Mouse (Mus musculus): ENCODE measurements around the gene Scaf8. TPM values are rescaled to one million over a fixed set of nuclear protein-coding genes. Genes with fewer than 3 reads are reported as not detected.
A peak's percentile ranks its signal among the peaks of the same experiment; 100 is the strongest.

Scaf8 gene
- polyA plus RNA-seq, 1 experiment = 52.7 TPM

DNA sequence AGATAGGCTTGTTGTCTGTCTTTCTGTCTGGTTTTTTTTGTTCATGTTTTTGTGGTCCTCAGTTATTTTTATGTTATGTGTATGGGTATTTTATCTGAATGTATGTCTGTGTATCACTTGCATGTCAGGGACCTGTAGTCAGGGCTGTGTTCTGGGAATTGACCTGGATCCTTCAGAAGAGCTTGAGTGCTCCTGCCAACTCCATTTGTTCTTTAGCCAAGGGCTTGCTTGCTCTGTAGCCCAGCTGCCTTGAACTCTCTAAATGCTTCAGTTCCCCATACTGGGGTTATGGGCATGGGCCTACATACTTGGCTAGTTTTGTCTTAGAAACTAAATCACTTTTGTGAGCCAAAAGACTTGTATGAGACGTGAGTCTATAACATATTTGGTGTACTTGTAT lies 13.9 kb downstream of the Scaf8 start:
- no peaks in the 10 kb centered on the region for H3K27me3 ChIP-seq (ENCODE audit: control insufficient read depth, insufficient read depth, low read length)
- no peak for TF ChIP-seq POLR2A (IDR thresholded peaks at IDR 0.05; ENCODE audit: control insufficient read depth, extremely low read depth, insufficient read depth, low read length, poor library complexity)
- no peak for TF ChIP-seq CTCF (IDR thresholded peaks at IDR 0.05; ENCODE audit: borderline replicate concordance, control insufficient read depth, extremely low read depth, insufficient read depth, low read length, poor library complexity)
- WGBS = 89% methylated on average over 1 of the region's 1 CpGs
- no peaks in the 10 kb centered on the region for H3K4me1 ChIP-seq (replicated peaks; ENCODE audit: control insufficient read depth, insufficient read depth, low read length)
- no peak overlapping the region for H3K4me3 ChIP-seq (ENCODE audit: control insufficient read depth, insufficient read depth, low read length)
- H3K36me3 ChIP-seq (ENCODE audit: control insufficient read depth, insufficient read depth, low read length) = peaks cover 7% of the 10 kb centered on the region
- DNase-seq = no peak
- H3K27ac ChIP-seq (ENCODE audit: control insufficient read depth, insufficient read depth, low read length) = no peak overlapping the region

GRCm38 (mm10) chr17:3129791-3130190 lies 15.0 kb downstream of the Scaf8 start:
- TF ChIP-seq CTCF (IDR thresholded peaks at IDR 0.05; ENCODE audit: borderline replicate concordance, control insufficient read depth, extremely low read depth, insufficient read depth, low read length, poor library complexity) = no peak
- no peak for TF ChIP-seq POLR2A (IDR thresholded peaks at IDR 0.05; ENCODE audit: control insufficient read depth, extremely low read depth, insufficient read depth, low read length, poor library complexity)
- Histone ChIP-seq H3K36me3 (ENCODE audit: control insufficient read depth, insufficient read depth, low read length) (peaks cover 7% of the 10 kb centered on the region), H3K4me1 (replicated peaks; ENCODE audit: control insufficient read depth, insufficient read depth, low read length) (no peaks in the 10 kb centered on the region), H3K27me3 (ENCODE audit: control insufficient read depth, insufficient read depth, low read length) (no peaks in the 10 kb centered on the region), H3K4me3 (ENCODE audit: control insufficient read depth, insufficient read depth, low read length) (no peak overlapping the region), H3K27ac (ENCODE audit: control insufficient read depth, insufficient read depth, low read length) (no peak overlapping the region)
- WGBS = 90% methylated on average over 3 of the region's 3 CpGs
- DNase-seq = no peak

DNA sequence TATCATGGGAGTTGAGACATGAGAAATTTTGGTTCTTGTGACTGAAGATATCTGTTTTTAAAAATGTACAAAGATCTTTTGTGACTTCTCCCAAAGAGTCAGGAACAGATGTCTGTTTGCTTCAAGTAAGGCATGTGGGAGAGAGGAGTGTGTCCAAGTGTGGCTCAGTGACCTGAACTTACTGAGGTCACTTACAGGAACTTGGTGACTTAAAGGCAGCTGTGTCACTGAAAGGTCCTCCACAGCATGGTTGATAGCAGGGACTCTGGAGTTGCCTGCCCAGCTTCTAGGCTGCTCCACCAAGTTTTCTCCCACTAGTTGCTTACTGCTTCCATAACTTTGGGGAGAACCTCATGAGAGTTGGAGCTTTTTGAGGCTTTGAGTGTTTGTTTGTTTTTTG lies 20.6 kb downstream of the Scaf8 start:
- DNase-seq = no peak
- H3K4me1 ChIP-seq (replicated peaks; ENCODE audit: control insufficient read depth, insufficient read depth, low read length) = no peaks in the 10 kb centered on the region
- no peak for TF ChIP-seq POLR2A (IDR thresholded peaks at IDR 0.05; ENCODE audit: control insufficient read depth, extremely low read depth, insufficient read depth, low read length, poor library complexity)
- TF ChIP-seq CTCF (IDR thresholded peaks at IDR 0.05; ENCODE audit: borderline replicate concordance, control insufficient read depth, extremely low read depth, insufficient read depth, low read length, poor library complexity) = no peak
- no peak overlapping the region for H3K4me3 ChIP-seq (ENCODE audit: control insufficient read depth, insufficient read depth, low read length)
- peaks cover 3% of the 10 kb centered on the region for H3K36me3 ChIP-seq (ENCODE audit: control insufficient read depth, insufficient read depth, low read length)
- H3K27ac ChIP-seq (ENCODE audit: control insufficient read depth, insufficient read depth, low read length) = peak overlapping the region; percentile 4; the same call in 1 of the 2 replicates
- no peaks in the 10 kb centered on the region for H3K27me3 ChIP-seq (ENCODE audit: control insufficient read depth, insufficient read depth, low read length)

- no peak for DNase-seq
- H3K27ac ChIP-seq (ENCODE audit: control insufficient read depth, insufficient read depth, low read length) = no peak overlapping the region
- TF ChIP-seq POLR2A (IDR thresholded peaks at IDR 0.05; ENCODE audit: control insufficient read depth, extremely low read depth, insufficient read depth, low read length, poor library complexity) (no peak), CTCF (IDR thresholded peaks at IDR 0.05; ENCODE audit: borderline replicate concordance, control insufficient read depth, extremely low read depth, insufficient read depth, low read length, poor library complexity) (no peak)
- no peaks in the 10 kb centered on the region for H3K27me3 ChIP-seq (ENCODE audit: control insufficient read depth, insufficient read depth, low read length)
- no peaks in the 10 kb centered on the region for H3K4me1 ChIP-seq (replicated peaks; ENCODE audit: control insufficient read depth, insufficient read depth, low read length)
- H3K4me3 ChIP-seq (ENCODE audit: control insufficient read depth, insufficient read depth, low read length) = no peak overlapping the region
- WGBS = 83% methylated on average over 7 of the region's 7 CpGs
- no peaks in the 10 kb centered on the region for H3K36me3 ChIP-seq (ENCODE audit: control insufficient read depth, insufficient read depth, low read length)
Observed at GRCm38 (mm10) chr17:3136127-3136526, 21.4 kb downstream of the Scaf8 start.

DNA sequence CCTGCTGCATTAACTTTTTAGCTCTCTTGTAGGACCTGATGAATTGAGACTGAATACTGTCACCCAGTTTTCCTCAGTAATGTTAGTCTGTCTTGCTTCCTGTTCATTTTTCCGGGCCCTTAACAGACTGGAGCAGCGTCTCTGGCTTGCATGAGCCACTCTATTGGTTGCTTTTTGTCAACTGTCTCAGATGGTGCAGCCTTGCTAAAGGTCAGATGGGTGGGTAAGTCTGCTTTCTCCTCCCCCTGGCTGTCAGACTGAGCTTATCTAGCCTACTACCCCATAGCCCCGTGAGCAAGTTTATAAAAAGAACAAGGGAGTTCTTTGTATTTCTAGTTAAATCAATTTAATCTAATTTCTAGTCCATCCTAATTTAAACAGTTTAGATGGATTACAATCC lies 23.6 kb downstream of the Scaf8 start:
- Histone ChIP-seq H3K4me3 (ENCODE audit: control insufficient read depth, insufficient read depth, low read length) (no peak overlapping the region), H3K27ac (ENCODE audit: control insufficient read depth, insufficient read depth, low read length) (no peak overlapping the region), H3K36me3 (ENCODE audit: control insufficient read depth, insufficient read depth, low read length) (no peaks in the 10 kb centered on the region), H3K4me1 (replicated peaks; ENCODE audit: control insufficient read depth, insufficient read depth, low read length) (no peaks in the 10 kb centered on the region), H3K27me3 (ENCODE audit: control insufficient read depth, insufficient read depth, low read length) (no peaks in the 10 kb centered on the region)
- TF ChIP-seq POLR2A (IDR thresholded peaks at IDR 0.05; ENCODE audit: control insufficient read depth, extremely low read depth, insufficient read depth, low read length, poor library complexity) (no peak), CTCF (IDR thresholded peaks at IDR 0.05; ENCODE audit: borderline replicate concordance, control insufficient read depth, extremely low read depth, insufficient read depth, low read length, poor library complexity) (no peak)
- WGBS = 86% methylated on average over 3 of the region's 3 CpGs
- no peak for DNase-seq

DNA sequence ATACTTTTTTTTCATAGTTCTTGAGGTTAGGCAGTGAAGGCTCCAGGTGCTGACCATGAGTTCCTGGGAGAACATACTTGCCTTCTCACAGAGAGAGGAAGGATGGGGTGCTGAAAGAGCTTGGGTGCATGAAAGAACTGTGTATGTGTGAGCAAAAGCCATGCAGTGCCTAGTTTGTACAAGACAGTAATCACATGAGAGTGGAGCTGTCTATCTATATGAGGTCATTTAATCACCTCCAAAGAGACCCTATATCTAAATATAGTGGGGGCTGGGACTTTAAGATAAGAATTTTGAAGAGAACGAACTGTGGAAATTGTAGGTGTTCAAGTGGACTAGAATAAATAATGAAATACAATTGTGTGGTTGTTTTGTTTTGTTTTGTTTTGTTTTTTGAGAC lies 25.3 kb downstream of the Scaf8 start:
- 98% methylated on average over 1 of the region's 1 CpGs for WGBS
- H3K4me3 ChIP-seq (ENCODE audit: control insufficient read depth, insufficient read depth, low read length) = no peak overlapping the region
- TF ChIP-seq CTCF (IDR thresholded peaks at IDR 0.05; ENCODE audit: borderline replicate concordance, control insufficient read depth, extremely low read depth, insufficient read depth, low read length, poor library complexity) = no peak
- TF ChIP-seq POLR2A (IDR thresholded peaks at IDR 0.05; ENCODE audit: control insufficient read depth, extremely low read depth, insufficient read depth, low read length, poor library complexity) = no peak
- DNase-seq = no peak
- H3K27me3 ChIP-seq (ENCODE audit: control insufficient read depth, insufficient read depth, low read length) = no peaks in the 10 kb centered on the region
- no peaks in the 10 kb centered on the region for H3K4me1 ChIP-seq (replicated peaks; ENCODE audit: control insufficient read depth, insufficient read depth, low read length)
- H3K36me3 ChIP-seq (ENCODE audit: control insufficient read depth, insufficient read depth, low read length) = no peaks in the 10 kb centered on the region
- H3K27ac ChIP-seq (ENCODE audit: control insufficient read depth, insufficient read depth, low read length) = no peak overlapping the region

DNA sequence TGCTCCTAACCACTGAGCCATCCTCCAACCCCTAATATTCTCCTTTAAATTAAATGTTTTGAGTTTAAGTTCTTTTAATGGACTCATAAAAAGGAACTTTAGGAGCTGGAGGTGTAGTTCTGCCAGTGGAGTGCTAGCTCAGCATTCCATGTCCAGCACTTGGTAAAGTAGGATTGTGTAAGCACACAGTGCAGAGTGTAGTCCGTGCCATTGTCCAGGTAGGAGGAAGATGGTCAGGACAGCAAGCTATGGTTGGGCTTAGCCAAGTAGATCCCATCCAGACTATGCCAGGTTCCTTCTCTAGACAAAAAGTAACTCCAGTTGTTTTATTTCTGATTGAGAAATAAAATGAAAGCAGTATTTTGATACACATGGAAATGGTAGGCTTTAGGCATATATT lies 34.1 kb downstream of the Scaf8 start:
- no peak overlapping the region for H3K4me3 ChIP-seq (ENCODE audit: control insufficient read depth, insufficient read depth, low read length)
- TF ChIP-seq POLR2A (IDR thresholded peaks at IDR 0.05; ENCODE audit: control insufficient read depth, extremely low read depth, insufficient read depth, low read length, poor library complexity) (no peak), CTCF (IDR thresholded peaks at IDR 0.05; ENCODE audit: borderline replicate concordance, control insufficient read depth, extremely low read depth, insufficient read depth, low read length, poor library complexity) (no peak)
- H3K4me1 ChIP-seq (replicated peaks; ENCODE audit: control insufficient read depth, insufficient read depth, low read length) = no peaks in the 10 kb centered on the region
- DNase-seq = no peak
- no peak overlapping the region for H3K27ac ChIP-seq (ENCODE audit: control insufficient read depth, insufficient read depth, low read length)
- H3K27me3 ChIP-seq (ENCODE audit: control insufficient read depth, insufficient read depth, low read length) = no peaks in the 10 kb centered on the region
- peaks cover 16% of the 10 kb centered on the region for H3K36me3 ChIP-seq (ENCODE audit: control insufficient read depth, insufficient read depth, low read length)
- WGBS = 96% methylated on average over 1 of the region's 1 CpGs
